Mouse (Mus musculus): Measurements from ENCODE around the gene Ogdh.
"Not testable (repeated sequence)": the region's sequence is repeated elsewhere in the genome, so short reads cannot be mapped to it uniquely, and the experiment has no call there.

Ogdh gene

DNA sequence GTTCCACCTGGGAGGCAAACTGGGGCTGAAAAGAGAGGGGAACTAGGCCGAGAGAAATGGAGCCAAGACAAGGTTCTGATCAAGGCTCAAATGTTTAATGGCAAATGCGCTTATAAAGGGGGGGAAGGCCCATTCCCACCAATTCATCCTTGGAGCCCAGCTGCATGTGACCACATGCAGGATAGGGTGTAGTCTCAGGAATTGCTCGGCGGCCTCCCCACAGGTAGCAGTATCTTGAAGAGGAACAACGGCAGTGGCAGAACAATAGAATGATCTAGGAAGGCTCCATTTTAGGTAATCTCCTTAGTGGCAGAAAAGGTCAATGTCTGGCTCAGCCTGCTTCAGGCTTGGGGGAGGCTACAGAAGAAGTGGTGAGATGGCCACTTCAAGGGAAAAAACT lies 76.6 kb downstream of the Ogdh start:
- DNase-seq = not testable (repeated sequence)

DNA sequence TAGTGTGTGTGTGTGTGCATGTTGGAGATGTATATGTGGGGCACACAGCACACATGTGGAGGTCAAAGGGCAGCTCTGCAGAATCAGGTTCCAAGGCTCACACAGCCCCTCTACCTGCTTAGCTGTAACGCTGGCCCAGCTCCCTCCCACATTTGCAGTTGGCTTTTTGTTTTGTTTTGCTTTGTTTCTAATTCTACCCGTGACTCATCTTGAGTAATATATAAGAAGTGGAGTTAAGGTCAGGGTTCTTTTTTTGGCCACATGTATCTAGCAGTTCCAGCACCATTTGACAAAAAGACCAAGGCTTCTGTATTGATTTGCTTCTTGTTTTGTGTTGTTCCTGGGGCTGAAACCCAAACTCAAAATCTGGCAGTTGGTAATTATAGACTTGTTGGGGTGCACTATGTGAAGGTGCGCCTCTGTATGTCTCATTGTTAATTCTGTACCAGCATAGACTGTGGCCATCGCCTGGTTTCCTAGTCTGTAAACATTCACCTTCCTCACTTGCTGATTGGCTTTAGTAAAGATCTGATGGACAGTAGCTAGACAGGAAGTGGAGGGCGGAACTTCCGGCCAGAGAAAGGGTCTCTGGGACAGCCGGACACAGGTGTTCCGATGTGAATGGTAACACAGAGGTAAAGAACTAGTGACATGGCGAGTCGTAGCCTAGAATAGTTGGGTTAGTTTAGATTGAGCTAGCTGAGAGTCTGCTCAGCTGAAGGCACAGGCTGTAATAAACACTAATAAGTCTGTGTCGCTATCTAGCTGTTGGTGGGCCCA lies 80.1 kb downstream of the Ogdh start:
- no peak for DNase-seq

DNA sequence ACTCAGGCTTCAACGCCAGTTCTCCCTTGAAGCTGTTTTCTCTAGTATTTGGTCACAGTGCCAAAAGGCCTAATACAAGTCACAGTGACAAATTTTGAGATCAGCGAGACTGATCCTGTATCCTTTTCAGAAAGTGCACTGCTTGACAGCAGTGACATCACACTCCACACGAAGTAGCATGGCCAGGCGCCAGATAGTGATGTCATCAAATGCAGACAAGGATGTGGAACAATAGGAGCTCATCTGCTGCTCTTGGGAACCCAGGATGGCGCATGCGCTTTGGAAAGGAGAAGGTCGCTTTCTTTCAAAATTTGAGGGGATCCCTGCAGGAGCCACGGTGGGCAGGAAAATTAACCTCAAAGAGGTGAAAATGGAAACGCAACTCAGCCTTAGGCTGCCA lies 81.4 kb downstream of the Ogdh start:
- no peak for DNase-seq

DNA sequence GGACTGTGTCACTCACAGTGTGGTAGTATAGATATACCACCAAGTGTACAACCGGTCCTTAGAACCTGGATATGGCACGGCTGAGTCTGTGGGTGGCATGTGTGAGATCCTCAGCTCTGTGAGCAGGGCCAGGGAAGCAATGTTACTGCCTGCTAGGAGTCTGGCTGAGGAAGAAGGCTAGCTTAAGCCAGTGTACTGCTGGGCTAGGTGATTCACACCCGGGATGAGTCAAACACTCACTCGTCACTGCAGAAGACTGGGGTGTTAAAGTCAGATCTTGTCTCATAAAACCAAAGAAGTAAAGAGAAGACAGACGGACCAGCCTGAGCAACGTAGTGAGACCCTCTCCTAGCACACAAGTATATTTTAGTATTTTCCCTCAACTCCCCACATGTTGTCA lies 89.5 kb downstream of the Ogdh start:
- no peak for DNase-seq

DNA sequence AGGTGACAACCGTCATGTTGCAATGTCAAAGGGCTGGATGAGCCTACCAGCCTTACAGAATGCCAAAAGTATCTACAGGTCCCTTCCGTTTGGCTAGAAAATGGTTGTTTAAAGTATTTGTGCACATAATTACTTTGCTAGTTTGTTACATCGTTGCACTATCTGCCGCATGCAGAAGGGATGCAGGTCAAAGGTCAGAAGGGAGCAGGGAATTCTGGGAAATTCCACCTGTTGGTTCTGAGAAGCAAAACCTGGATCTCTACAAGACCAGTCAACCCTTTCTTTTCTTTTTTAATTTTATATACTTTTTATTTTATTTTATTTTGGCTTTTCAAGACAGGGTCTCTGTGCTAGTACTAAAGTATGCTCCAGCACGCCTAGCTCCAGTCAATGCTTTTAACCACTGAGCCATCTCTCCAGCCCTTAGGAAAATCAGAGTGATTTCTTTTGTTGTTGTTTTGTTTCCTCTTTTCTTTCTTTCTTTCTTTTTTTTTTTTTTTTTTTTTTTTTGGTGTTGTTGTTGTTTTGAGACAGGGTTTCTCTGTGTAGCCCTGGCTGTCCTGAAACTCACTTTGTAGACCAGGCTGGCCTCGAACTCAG lies 96.8 kb downstream of the Ogdh start:
- peak; percentile 85 for DNase-seq

DNA sequence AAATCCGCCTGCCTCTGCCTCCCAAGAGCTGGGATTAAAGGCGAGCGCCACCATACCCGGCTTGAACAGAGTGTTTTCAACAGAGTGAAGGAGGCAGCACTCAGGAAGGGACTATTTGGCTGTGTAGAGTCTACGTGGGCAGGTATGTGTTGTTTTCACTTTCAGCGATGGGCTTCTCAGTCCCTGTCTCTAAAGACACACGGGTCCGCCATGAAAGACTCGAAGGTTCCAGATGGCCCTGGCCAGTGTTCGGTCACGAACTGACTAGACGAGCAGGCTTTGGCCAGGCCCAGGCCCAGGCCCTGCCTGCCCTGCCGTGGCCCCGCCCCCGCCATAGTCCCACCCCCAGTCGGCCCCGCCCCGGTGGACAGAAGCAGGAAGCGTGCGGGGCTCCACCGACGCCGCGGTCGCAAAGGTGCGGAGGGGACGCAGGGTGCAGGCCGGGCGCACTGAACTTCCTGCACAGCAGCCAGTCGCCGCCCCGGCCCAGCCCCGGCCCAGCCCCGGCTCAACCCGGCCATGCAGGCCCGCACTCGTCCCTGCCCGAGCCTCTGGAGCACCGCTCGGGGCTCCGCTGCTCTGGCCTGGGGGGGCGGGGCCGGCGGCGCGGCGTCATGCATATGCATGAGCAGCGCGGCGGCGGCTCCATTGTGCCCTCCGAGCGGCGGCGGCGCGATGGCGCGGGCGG lies 97.4 kb downstream of the Ogdh start, which contains the start of gene Zmiz2:
Gene Zmiz2 (plus strand): TSS at position 349 of the 688 bp plus-strand sequence.
- DNase-seq = peak; percentile 99

DNA sequence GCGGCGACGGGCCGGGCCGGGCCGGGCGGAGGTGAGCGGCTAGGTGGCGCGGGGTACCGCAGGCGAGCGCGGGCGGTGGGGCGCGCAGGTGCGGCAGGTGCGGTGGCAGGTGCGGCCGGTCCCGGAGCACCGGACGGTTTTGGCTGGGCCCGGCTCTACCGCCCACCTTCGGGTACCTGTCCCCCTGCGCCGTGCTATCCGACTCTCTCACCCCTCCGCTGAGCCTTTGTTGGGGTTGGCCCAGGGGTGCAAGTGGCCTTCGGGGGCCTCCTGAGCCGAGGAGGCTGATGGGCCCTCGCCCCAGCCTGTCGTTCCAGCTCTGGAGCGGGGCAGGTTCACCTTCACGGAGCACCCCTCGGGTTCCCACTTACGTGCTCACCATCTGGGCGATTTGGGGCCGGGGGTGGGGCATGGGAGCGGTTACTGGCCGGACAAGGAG lies 98.1 kb downstream of the Ogdh start:
- peak; percentile 96 for DNase-seq

DNA sequence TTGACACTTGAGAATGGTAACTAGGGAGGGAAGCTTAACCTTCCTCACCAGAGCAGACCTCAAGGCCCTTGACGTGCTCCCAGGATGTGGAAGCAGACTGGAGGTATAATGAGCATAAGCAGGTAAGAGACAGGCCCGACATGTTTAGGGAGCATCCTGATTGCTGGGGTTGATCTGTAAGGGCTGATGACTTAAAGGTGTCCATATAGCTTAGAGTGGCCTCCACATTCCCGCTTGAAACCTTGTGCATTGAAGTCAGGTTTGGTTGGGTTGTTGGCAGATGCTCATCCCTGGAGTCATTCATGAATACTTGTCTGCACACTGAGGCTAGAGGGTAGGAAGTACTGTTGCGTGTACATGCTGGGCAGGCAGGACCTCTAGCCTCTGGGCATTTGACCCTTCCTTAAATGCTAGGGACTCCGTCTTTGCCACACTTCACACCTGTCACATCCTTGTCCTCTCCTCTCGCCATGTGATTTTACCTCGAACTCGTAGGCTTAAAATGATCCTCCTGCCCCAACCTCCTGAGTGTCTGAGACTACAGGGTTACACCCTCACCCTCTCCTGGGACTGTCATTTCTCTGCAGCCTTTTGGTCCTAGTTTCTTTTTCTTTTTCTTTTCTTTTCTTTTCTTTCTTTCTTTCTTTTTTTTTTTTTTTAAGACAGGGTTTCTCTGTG lies 99.1 kb downstream of the Ogdh start:
- DNase-seq = peak; percentile 86

DNA sequence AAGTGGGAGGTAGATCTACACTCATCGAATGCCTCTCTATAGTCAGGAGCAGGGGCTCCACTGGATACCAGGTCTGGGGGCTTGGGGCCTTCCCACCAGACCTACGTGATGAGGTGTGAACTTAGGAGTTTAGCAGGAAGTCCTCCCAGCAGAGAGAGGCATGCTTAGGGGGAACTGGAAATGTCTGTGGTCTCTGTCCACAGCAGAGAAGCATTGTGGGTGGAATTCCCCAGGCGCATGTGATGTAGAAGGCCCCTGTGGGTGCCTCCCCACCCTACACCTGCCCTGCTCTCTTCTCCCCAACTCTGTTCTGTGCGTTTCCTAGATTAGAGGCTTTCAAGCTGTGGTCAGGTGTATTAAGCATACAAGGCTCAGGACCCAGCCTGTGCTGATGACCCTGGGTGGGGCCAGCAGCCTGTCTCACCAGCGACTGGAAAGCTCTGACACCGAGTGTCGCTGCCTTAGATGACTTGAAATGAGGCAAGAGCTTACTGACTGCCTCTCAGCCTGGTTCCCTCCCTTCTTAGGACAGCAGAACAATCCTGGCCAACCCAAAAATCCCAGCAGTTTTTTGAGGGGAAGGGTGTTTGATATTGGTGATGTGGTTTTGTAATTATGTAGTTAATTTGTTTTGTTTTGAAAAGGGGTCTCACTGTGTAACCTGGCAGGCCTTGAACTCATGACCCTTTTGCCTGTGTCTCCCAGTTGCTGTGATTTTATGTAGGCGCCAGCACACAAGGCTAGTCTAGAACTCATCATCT lies 100.3 kb downstream of the Ogdh start:
- peak; percentile 90 for DNase-seq

DNA sequence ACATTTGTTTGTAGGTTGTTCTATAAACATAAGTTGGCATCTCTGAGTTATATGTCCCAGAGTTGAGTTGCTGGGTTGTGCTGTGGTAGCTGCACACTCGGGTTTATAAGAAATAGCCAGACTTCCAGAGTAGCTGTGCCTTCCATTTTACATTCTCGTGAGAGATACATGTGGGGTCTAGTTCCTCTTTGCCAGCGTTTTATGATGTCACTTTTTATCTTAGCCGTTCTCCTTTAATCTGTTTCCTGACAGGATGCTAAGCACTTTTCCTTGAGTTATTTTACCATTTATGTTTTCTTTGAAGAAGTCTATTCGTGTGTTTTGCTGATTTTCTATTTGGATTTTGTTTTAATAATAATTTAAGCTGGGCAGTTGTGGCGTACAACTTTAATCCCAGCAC lies 101.4 kb downstream of the Ogdh start:
- no peak for DNase-seq

DNA sequence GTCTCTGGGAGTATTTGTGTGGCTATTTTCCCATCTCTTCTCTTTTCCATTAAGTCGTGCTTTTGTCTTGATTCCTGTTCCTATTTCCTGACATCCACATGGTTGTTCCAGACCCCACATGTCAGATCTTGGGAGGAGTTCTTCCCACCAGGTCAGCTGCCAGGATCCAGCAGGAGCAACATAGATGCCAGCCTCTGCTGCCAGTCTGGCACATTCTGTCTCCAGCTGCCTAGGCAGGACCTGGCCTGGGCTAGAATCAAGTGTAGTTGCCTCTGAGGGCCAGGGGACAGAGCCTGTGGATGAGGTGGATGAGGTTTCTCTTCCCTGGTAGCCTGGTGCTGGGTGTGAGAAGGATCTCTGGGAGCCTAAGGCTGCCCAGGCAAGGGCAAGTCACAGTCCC lies 102.4 kb downstream of the Ogdh start:
- peak; percentile 91 for DNase-seq

DNA sequence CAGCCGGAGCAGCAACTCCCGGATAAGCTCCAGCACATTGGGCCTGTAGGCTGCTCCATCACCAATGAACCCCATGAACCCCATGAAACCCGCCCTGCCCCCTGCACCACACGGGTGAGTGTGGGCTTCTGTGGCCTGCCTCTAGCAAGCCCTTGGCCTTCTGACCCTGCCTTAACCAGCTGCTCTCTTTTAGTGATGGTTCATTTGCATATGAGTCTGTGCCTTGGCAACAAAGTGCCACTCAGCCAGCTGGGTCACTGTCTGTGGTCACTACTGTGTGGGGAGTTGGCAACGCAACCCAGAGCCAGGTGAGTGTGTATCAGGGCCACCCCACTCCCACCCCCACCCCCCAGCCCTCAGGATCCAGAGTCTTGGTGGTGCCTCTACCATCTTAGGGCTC lies 104.1 kb downstream of the Ogdh start:
- DNase-seq = peak; percentile 88

DNA sequence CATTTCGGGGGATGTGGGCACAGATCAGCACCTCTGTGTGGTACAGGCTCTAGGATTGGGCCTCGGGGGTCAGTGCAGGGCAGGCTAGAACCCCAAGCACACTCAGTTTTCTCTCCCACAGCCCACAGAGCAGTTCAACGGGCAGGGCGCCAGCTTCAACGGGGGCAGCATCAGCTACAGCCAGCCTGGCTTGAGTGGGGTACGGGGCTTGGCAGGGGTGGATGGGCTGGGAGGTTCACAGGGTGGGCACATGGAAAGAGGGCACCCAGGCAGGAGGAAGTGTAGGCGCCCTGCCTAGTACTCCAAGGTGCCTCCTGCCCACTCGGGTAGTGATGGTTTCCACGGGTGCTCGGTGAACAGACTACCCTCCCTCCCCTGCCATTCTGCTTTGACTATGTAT lies 106.7 kb downstream of the Ogdh start:
- peak; percentile 84 for DNase-seq

DNA sequence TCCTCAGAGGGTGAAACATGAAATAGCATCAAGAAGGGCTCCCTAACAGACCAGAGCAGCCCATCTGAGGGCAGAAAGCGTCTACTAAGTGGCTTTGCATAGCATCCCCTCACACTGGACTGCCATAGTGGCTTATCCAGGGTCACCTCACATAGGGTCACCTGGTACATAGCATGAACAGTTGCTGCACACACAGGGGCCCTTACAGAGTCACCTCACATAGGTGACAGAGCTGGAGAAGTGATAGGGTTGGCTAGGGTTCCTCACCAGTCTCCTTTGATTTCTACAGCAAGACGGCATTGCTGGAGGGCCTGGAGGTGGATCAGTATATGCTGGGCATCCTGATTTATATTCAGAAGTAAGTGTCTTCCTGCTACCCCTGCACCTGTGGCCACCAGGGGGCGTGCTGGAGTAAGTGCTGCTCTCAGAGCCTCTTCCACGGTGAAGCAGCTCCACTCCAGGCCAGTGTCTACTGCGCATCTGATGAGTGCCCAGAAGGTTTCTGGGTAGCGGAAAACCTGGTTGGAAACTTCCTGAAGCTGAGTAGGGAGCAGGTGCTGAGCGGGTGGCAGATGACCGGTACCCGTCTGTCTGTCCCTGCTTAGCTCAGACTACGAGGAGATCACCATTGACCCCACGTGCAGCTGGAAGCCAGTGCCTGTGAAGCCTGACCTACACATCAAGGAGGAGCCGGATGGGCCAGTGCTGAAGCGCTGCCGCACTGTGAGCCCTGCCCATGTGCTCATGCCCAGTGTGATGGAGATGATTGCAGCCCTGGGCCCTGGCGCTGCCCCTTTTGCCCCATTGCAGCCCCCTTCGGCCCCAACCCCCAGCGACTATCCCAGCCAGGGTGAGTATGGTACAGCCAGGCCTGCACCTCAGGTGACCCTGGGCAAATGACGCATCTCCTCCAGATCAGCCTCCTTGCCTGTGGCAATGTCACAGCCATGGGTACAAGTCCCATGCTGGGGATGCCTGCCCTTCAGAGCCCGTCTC lies 111.4 kb downstream of the Ogdh start:
- peak; percentile 94 for DNase-seq

DNA sequence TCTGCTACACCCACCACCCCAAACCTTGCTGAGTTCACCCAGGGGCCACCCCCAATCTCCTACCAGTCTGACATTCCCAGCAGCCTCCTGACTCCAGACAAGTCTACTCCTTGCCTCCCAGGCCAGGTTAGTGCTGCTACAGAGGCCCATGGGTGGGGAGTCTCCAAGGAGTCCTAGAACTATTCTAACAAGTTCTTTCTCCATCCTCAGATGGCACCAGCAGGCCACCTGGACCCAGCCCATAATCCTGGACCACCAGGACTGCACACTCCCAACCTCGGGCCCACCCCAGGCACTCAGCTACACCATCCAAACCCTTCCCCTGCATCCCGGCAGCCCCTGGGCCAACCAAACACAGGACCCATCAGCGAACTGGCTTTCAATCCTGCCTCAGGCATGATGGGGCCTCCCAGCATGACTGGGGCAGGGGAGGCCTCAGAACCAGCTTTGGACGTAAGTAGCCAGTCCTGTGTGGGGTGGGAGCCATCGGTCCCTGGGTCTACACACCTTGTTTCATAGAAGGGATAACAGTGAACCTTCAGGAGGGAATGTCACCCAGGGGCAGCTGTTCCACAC lies 112.5 kb downstream of the Ogdh start:
- DNase-seq = peak; percentile 92

DNA sequence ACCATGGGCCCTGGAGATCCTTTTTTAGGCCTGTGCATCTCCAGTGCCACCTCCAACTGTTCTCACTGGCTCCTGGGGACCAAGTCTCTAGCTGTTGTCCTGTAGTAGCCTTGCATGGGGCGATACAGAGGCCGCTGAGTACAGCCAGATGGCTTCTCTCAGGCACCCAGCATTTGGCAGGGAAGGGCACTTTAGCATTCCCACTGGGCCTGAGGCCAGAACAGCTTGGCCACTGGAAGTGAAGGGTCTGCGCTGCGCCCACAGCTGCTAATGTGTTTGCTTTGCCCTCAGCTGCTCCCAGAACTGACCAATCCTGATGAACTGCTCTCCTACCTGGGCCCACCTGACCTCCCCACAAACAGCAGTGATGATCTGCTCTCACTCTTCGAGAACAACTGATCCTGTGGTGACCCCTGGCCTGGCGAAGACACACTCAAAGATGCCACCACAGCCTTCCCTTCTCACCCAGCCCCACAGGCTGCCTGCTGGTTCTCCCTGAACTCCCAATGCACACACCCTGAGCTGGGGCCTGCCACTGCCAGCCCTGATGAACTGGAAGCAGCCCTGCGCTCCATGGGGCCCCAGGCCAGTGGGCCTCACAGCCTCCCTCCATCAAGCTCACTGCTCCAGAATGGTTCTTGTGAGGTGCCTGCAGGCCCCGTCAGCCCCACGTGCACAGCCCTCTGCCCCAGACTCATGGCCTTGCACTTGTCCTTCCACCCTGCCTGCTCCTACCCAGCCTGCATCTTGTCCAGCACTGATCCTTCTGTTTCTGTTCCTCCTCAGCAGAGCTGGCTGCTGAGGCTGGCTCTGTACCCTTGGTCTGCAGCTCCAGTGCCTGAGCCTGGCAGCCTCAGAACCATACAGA lies 113.5 kb downstream of the Ogdh start:
- DNase-seq = peak; percentile 94

DNA sequence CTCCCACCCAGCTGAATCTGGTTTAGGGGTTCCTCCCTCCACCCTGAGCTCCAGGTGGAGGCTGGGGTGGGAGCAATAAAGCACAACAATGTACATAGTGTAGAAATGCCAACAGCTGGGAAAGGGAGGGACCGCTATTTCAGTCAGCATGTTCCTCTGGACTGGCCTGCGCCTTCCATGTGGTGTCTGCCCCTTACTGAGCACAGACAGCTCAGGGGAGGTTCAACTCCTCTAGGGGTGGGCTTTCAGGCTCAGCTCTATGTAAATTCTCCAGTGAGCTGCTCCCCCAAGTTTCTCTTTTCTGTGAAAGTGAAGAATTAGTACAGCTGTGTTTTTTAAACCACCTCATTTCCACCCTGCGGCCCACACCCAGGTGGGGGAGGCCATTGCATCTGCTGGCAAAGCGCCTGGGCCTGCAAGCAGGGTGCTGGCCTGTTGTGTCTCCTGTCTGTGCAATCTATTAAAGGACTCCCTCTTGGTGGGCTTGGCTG lies 114.2 kb downstream of the Ogdh start:
- DNase-seq = peak; percentile 97

Measured in heart, adult 11 months (tissue).